Mouse (Mus musculus) inflammation-experienced regulatory T-cells, adult 6 months (primary cell): ENCODE measurements at regions not wholly inside any gene's neighbourhood (a gene's known extent, or its start where the extent isn't known, plus 50 kb on each side); places are given as distances from the start of the nearest gene placed in this dataset.
A peak's percentile ranks its signal among the peaks of the same experiment; 100 is the strongest.

Source experiments
- ATAC-seq: one replicate; pipeline ENCODE4 v1.8.0; 2017

DNA sequence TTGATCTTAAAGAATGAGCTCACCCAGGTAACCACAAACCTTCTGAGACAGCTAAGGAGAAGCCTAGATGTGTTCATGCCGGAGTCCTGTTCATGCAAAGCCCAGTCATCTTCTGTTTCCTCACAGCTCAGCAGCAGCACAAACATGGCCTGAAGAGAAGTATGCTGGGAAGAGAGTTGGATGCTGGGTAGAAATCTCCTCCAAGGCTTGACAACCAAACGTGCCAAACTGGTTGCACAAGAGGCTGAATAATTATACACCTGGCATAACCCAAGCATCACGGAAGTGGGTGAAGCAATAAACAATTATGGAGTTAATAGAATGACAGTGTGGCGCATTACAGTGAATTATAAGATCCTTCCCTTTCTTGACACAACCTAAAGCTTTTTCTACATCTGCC is 404.0 kb upstream of the Acvr2a start:
- ATAC-seq = no peak

DNA sequence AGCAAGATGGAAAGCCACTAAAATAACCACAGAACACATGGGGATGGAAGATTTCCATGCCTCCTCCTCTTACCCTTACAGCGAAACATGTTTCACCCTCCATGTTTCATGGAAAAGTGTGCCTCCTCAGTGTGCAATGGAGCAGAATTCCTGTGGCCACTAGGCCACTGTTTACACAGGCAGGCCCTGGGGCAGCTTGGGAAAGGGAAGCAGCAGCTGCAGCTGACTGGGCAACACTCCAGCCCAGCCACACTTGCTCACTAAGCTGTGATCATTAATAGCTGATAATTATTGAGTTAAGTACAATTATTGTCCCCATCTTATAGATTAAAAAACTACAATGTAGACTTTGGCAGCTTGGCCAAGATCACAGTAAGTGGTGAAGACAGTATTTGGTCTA is 402.5 kb upstream of the Acvr2a start:
- ATAC-seq = no peak

DNA sequence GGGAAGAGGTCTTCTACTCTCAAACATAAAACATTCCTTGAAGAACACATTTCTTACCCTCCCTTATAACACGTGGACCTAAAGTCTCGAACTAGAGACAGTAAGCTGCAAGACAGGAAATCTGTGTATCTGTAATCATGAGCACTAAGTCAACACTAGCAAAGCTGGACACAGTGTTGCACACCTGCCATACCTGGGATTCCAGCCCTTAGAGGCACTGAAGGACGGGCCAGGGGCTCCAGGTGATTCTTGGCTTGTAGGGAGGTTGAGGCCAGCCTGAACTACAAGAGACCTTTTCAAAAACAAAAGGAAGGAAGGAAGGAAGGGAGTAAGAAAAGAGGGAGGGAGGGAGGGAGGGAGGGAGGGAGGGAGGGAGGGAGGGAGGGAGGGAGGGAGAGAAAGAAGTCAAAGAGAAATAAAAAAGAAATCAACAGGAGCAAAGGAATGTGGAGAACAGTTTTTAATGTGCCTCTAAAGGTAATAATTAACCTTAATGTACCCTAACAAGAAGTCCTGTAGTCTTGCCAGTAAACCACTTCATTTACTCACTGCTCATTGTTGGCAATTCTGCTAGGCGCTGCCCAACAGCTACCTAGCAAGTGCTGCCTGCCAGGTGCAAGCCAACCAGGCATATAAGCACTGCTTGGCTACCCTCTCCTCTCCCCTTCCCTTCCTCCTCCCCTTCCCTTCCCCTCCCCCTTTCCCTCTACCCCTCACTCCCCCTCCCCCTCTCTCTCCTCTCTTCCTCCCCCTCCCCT is 401.0 kb upstream of the Acvr2a start:
- no peak for ATAC-seq

DNA sequence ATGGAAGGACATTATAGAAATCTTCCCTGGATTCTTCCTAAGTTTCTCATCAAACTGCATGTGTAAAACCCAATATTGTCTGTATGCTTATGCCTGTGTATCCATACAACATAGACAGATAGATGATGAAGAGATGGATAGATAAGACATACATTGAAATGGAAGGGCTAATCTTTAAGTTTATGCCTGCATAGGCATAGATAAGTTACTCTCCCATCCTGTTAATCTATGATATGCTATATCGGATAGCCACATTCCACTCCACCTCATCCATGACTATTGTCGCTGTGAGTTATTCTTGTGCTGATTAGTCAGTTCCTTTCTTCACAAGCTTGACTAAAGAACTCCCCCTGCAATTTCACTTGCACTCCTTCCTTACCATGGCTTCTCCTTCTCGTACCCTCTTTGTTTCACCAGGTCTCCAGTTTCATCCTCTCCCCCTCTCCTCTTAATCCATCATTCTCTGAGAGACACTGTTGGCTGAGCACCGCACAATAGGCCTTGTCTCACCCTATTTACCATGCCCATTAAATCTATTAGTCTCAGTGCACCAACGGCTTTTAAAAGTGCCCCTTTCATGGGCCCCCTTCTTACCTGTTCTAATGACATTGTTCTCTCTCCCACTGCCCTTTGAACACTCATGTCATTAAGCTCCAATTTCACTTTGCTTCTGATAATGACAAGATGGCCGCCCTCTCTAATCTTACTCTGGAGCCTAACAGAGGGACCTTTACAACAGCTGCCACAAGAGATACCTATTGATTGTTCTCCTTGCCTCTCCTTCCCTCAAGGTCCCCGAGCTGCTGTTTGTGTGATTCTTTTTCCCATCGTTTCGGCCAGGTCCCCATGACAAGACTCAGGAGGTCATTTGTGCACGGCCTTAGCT is 399.1 kb upstream of the Acvr2a start:
- ATAC-seq = no peak

DNA sequence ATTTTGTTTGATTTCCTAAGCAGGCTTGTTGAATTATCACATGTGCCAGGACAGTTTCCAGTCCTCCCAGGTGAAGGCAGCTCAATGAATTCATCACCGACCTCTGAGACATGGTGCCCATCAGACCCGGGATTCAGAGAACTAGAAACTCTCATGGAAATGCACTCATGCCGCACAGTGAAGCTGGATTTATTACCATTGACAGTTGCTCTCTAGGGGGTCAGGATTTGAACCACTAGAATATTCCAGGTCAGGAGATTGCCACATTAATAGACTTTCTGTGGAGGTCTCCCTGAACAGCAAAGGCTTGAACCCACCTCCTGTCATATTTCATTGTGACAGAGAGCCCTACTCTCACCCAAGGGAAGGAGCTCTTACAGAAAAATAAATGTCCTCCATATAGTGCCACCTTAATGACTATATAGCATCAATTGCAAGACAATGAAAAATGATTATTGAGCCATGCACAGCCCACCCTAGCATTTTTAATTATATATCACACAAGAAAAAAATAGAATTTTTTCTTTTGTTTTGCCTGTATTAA is 397.6 kb upstream of the Acvr2a start:
- no peak for ATAC-seq

DNA sequence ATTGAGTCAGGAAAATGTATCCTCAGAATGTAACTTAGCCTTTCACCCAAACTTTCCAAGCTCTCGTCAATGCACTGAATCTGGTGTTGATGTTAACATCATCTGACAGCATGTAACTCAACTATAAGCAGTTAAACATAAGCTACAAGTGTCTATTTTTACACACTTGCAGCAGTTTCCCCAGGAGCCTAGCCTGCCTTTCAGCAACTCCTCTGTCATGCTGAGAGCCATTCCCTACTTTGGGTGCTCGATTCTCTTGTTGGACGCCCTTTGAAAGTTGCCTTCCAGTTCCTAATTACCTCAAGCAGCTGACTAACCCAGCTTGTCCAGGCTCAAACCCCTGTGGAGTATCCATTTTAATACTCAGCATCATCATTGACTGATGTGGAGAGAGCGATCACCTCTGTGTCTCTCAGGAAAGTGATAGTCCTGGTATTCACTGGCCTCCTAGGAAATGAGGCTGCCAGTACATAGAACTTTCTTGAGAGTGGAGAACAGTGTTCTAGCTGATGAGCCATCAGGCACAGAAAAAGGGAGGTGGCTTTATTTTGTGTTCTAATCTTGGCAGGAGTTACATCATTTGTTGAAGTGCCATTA is 396.8 kb upstream of the Acvr2a start:
- ATAC-seq = no peak

DNA sequence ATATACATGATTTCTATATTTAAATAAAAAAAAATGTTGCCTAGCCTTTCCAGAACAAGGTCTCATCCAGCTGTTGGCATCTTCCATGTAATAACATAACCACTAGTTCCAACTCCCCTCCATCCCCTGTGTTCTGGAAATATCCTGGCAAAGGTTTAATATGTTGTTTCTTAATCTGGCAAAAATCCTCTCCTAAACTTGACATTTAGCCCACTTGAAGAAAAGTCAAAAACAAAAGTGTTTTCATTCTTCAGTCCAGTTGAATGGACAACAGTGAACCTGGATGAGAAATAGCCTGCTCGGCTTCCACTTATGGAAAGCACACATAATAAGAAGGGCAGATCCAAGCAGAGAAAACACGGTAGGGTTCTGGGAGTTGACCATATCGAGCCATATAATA is 393.1 kb upstream of the Acvr2a start:
- ATAC-seq = no peak

DNA sequence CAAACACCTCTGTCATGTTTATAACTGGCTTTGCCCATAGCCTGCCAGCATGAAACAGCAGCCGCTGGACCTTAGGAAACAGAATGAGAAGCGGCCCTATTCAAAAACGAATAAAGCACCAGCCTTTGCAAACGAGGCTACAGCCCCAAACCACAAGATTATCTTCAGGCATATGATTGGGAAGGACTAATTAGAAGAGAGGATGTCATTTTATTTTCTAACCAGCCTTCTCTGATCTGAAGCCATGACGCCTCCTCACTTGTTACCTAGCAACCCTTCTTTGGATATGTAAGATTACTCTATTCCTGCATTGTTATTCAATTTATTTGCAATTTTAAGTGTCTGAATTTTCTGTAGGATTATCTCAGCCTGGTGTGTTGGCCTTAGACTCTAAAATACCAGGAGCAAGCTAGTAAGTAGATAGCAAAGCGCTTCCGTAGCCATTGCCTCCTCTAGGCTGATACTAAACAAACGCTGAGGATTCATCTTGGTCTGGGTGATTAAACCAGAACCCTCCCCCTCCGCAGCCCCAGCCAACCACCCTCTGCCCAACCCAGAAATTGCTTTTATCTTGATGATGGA is 390.0 kb upstream of the Acvr2a start:
- peak; percentile 75 for ATAC-seq

DNA sequence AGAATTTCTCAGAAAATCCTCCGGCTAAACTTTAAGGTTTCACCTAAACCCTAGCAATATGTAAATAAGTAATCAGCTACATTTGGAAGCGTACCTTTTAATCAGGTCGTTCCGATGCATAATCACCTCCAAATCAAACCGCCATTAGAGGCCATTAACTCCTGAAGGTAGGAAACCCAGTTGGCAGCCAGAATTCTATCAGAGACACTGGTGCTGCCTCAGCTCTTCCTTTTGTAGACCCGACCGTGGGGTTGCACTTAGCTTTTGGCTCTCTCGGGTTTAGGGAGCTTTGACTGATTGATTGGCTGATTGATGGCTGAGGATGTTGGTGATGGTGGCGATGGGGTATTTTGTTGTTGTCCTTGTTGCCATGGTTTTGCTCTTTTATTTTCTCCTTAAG is 389.3 kb upstream of the Acvr2a start:
- ATAC-seq = peak; percentile 33

DNA sequence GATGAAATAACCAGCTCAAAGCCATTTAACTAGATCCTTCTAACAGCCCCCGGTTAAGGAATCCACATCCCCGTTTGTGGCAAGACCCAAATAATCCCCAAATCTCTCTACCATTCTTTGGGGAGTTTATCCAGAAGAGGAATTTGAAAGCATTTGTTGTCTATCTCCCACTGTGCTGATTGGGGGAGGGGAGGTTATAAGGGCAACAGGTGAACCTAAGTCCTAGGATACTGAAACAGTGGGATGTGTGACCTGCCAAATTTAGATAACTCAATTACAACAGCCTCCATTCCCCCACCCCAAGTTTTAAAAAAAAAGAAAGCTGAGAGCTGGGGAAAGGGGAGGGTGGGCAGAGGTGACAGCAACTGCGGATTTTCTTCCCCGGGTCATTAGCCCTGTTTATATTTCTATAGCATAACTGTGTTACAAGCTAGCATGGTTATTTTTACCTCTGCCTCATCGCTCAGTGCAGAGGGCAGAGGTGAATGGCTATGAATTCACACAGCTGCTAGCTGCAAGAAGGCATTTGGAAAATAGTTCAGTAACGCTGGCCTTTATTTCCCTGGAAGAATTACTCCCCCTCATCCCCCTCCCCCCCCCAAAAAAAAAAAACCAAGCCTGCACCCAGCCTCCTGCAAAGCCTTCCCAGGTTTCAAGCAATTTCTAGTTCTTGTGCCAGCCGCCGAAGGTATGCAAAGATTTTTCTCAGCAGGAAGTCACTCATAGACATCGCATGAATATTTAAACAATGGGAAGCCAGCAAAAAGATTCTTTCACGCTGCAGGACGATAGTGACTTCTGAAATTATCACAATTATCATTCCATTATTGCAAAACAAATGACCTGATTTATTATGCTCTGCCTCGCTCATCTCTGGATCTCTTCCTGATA is 388.5 kb upstream of the Acvr2a start:
- ATAC-seq = no peak

DNA sequence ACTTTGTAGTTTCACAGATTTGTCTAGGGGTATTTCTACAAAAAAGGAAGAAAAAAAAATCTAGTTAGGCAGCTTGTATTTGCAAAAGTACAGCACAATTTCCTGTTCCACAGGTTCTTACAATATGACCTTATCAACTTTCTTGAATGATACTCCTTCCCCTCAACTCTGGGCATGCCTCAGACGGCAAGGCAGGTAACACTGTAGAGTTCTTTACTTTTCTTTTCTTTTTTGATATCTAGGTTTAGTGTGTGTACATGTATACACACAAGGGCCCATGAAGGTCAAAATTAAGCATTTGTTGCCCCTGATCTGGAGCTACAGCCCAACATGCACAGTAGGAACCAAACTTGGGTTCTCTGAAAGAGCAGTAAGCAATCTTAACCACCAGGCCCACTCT is 381.4 kb upstream of the Acvr2a start:
- ATAC-seq = no peak

DNA sequence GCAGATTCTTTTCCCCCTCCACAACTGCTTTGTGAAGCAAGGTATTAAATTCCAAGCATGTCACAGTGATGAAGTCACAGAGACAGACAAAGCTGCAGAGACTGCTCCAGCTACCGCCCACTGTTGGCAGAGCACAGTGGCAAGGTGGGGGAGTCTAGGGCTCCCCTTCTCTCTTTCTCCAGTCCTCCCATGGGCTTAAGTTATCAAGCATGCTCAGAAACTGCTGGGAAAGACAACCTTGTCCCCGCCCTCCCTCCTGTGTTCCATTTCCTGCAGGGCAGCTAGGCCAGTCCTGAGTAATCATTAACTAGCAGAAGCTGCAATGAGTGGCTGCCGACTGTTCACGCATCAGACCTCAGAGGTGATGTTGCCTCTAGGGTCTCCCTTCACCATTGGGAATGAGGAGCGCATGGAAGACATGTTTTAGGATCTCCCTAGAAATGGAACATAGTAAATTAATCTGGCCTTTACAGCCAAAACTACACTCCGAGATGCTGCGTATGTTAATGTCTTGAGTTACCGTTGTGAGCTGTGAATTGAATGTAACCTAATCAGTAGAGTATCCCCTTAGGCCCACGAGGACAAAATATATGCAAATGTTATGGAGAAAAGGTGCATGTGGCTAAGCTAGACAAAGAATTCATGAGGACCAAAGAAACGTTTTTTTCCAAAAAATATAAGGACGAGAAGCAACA is 372.5 kb upstream of the Acvr2a start:
- no peak for ATAC-seq

DNA sequence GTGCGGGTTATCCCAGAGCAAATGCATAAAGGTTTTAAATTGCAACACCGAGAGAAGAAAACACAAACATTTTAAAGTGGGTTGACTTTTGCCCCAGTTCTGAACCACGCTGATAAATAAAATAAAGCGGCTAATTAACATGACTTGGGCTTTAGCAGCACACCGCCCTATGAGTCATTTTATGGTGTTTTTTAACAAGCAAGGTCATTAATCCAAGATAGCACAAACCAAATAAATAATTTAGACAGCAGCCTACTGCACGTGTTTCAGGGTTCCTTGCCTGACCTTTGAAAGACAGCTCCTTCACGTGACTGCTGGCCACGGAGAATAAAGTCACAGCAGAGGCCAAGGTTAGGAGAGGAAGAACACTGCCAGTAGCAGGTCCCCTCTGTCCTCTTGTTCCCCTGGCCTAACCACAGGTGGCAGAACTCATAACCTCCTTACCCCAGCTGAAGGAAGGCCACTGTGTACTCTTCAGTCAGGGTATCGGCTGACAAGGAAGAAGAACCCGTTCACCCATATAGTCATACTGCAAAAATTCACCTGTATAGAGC is 371.8 kb upstream of the Acvr2a start:
- no peak for ATAC-seq

DNA sequence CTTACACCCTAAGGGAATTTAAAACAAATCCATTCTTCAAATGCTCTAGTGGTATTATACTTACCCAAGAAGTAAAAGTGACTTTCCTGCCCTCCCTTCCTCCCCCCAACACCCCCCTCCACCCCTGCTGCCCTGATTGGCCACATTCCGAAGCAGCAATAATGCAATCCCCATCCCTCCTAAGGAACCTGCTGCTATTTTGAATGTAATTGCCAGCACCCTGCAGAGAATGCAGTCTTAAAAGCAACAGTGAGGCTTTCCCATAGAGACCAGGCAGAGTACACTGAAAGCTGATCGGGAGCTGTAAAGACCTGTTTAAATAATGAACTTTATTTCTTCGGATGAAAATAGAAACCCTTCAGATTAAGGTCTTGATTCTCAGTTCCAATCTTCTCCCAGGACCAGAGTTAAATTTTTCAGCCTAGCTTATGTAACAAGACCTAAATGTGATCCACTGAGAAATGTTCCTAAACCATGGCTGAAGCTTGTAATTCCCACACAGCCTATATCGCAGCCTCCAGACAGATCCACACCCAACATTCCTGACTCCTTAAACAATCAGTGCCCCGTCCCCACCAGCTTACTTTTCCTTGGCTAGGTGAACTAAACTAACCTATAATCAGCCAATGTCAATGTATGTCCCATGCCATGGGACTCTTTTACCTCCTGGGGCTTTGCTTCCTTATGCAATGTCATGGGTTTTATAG is 367.9 kb upstream of the Acvr2a start:
- ATAC-seq = no peak

DNA sequence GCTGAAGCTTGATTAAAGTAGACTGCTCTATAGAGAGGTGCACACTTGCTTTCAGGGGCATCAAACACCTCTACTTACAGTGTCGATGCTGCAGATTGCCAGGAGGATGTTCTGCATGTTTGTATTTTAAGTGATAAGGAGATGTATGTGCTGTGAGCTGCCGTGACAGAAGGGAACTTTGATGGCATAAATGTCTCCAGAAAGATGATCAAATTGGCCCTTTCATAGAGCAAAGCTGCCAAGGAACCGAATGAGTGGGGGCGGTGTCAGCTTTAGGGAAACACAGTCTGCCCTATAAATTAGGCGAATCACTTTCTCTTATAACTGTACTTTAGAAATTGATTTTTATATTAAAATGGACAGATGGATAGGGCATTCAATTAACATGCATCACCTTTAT is 367.3 kb upstream of the Acvr2a start:
- ATAC-seq = no peak

DNA sequence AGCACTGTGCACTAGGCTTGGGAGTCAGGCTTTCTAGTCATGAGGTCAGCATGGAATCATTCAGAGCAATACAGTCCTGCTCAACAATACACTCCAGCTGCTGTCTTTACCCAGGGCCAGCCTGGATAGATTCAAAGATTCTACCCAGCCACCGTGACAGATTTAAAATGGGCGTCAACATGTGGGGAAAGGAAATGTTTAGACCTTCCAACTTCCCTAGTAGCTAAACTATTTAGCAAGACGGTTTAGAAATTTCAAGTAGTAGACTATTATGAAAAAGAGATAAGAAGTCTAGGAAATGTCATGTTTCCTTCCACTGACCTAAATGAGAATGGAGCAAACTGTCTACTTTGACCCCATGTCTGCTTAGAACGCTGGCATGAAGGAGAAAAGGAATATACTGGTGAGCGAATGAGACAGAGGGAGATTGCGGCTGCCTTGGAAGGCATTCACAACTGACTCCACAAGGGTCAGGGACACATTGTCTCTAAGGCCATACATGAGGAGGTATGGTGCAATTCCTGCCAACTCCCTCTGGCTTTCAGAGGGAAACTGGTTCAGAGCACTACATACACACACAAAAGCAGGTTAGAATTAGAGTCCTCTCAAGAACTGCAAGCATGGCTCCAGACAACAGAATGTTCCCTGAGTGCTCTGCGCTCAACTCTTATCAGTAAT is 364.6 kb upstream of the Acvr2a start:
- no peak for ATAC-seq

DNA sequence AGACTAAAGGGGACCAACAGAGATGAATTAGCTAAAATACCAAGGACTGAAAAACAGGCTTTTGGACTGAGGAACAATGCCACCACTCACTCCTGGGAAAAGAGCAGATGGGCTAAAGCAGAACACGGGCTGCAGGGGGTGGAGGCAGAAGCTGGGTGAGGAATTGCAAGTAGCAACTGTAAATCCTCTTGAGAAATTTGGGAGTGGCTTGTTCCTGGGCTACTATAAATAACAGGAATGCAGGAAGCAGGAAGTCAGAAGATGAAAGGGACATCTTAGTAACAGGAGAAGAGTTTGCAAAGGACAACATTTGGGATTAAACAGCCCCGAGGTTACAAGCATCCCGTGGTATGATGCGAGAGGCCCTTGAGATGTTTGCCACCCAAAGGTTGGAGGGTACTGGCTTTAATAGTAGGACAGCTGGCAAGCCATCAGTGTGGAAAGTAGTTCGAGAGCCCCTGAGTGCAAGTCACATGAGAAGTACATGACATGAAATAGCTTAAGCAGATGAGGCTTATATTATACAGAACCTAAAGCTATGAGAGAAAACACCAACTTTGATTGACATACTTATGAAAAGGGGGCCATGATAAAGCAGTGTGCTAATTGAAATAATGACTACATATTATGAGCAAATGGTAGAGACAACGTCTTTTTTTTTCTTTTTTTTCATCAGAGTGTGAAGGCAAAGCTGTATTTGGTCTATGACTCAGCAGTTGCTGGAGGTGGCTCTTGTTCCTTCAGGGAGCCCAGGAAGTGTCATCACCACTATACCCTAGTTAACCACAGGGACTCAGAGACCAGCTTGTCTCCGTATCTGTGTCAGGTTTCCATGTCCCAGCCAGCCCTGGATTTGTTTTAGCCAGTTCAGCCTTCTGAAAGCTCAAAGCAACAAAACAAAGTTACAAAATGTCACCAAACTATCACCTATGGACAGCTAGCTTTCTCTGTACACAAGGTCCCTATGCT is 357.6 kb upstream of the Acvr2a start:
- ATAC-seq = peak; percentile 84

DNA sequence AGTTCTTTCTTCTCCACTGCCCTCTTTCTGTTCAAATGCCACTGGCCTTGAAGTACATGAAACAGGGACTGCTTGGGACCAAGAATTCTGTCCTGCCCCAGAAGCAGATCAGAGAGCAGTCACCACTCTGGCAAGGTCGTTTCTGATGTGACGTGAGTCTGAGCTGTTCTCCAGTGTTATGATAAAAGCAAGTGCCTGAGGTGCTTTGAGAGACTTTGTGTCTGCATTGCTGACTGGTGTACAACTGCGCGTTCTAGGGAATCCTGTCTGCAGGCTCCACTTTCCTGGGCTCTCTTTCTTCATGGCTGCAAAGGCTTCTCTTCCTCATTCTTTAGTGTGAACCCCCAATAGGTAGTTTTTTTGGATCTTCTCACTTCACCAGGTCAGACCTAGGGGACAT is 356.8 kb upstream of the Acvr2a start:
- ATAC-seq = no peak

DNA sequence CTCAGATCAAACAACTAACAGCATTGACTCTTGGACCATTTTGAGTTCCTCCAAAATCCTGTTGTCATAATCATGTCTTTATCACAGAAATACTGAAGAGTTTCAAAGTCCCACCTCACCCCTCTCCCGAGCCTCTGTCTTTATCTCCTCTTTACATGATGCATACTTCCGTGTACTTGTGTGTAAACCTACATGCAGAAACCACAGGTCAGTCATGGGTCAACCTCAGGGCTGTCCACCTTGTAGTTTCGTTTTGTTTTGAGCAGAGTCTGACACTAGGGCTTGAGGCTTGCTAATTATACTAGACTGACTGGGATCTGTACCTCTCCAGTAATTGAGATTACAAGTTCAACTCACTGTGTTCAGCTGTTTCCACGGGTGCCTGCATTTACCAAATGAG is 348.4 kb upstream of the Acvr2a start:
- ATAC-seq = no peak
